Mouse (Mus musculus): ENCODE results near the gene Dap3. TPM values are rescaled to one million over a fixed set of nuclear protein-coding genes. Genes with fewer than 3 reads are reported as not detected.

Dap3 gene
- polyA plus RNA-seq, 2 experiments: 113 to 138 TPM

- ATAC-seq (ENCODE audit: low FRiP score, low read depth) (no peak), DNase-seq (ENCODE audit: low spot score) (no peak)
- TF ChIP-seq POLR2A (IDR thresholded peaks at IDR 0.05; ENCODE audit: borderline replicate concordance, extremely low read depth, insufficient read depth, insufficient read length): no peak
- Histone ChIP-seq H3K4me2 (replicated peaks; ENCODE audit: low read depth, low read length, severe bottlenecking) (no peak overlapping the region), H3K4me1 (ENCODE audit: control insufficient read depth, insufficient read depth, low read length) (no peaks in the 10 kb centered on the region), H3K36me3 (ENCODE audit: control insufficient read depth, insufficient read depth, low read length) (peaks cover 81% of the 10 kb centered on the region), H3K9ac (ENCODE audit: low read depth, low read length, severe bottlenecking) (no peak overlapping the region), H3K27ac (replicated peaks; ENCODE audit: low read depth, low read length) (no peak overlapping the region), H3K4me3 (replicated peaks; ENCODE audit: low read length) (no peak overlapping the region), H3K27me3 (ENCODE audit: control insufficient read depth, insufficient read depth, low read length) (no peaks in the 10 kb centered on the region), H3K9me3 (ENCODE audit: control insufficient read depth, low read length) (0 out of 2 replicates have a peak, but pooled peaks cover 5% of the 10 kb centered on the region)
- WGBS: 91% methylated on average over 8 of the region's 8 CpGs
These were observed 26.9 kb downstream of the Dap3 start for GRCm38 (mm10) chr3:88923989-88924591.

DNA sequence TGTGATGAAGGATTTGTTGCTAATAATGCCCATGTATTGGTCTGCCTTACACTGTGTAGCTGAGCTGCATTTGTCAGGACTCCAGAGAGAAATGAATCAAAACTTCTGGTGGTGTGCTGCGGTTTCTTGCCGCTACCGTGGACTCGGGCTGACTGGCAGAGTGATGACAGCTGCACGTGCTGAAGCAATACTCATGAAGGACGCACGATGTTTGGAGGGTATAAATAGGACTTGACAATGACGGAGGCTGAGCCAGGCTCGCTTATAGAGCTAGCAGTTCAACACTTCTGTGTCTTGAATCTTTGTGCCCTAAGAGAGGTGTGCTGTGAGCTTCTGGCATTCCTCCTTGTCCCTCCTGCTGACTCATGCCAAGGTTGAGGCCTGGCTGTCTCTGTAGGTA, 29.6 kb downstream of the Dap3 start:
- H3K36me3 ChIP-seq (ENCODE audit: control insufficient read depth, insufficient read depth, low read length): peaks cover 54% of the 10 kb centered on the region
- no peak for TF ChIP-seq POLR2A (IDR thresholded peaks at IDR 0.05; ENCODE audit: borderline replicate concordance, extremely low read depth, insufficient read depth, insufficient read length)
- no peak for DNase-seq (ENCODE audit: low spot score)
- no peak overlapping the region for H3K27ac ChIP-seq (replicated peaks; ENCODE audit: low read depth, low read length)
- no peak overlapping the region for H3K4me2 ChIP-seq (replicated peaks; ENCODE audit: low read depth, low read length, severe bottlenecking)
- no peaks in the 10 kb centered on the region for H3K27me3 ChIP-seq (ENCODE audit: control insufficient read depth, insufficient read depth, low read length)
- no peaks in the 10 kb centered on the region for H3K4me1 ChIP-seq (ENCODE audit: control insufficient read depth, insufficient read depth, low read length)
- ATAC-seq (ENCODE audit: low FRiP score, low read depth): no peak
- 96% methylated on average over 9 of the region's 9 CpGs for WGBS
- 0 out of 2 replicates have a peak, but pooled peaks cover 5% of the 10 kb centered on the region for H3K9me3 ChIP-seq (ENCODE audit: control insufficient read depth, low read length)
- H3K4me3 ChIP-seq (replicated peaks; ENCODE audit: low read length): no peak overlapping the region
- no peak overlapping the region for H3K9ac ChIP-seq (ENCODE audit: low read depth, low read length, severe bottlenecking)

DNA sequence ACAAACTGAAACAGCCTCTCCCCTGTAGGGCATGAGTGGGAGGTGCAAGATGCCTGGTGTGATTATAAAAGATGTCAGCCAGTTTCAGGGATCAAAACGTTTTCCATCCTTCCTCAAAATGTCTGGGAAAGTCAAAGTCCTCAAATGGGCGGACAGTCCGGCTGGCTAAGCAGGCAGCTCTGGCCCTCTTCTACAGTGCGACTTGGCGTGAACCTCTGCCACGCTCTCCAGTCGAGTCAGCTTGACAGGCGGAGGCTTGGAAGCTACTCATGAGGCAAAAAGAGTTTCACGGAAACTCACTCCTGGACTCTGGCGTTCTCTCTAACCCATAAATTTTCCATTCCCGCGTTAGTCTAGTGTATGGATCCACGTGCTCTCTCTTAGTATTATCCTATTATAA, 32.0 kb downstream of the Dap3 start:
- no peak overlapping the region for H3K4me2 ChIP-seq (replicated peaks; ENCODE audit: low read depth, low read length, severe bottlenecking)
- TF ChIP-seq POLR2A (IDR thresholded peaks at IDR 0.05; ENCODE audit: borderline replicate concordance, extremely low read depth, insufficient read depth, insufficient read length): no peak
- no peak overlapping the region for H3K27ac ChIP-seq (replicated peaks; ENCODE audit: low read depth, low read length)
- H3K4me1 ChIP-seq (ENCODE audit: control insufficient read depth, insufficient read depth, low read length): no peaks in the 10 kb centered on the region
- no peaks in the 10 kb centered on the region for H3K27me3 ChIP-seq (ENCODE audit: control insufficient read depth, insufficient read depth, low read length)
- H3K4me3 ChIP-seq (replicated peaks; ENCODE audit: low read length): no peak overlapping the region
- 0 out of 2 replicates have a peak, but pooled peaks cover 5% of the 10 kb centered on the region for H3K9me3 ChIP-seq (ENCODE audit: control insufficient read depth, low read length)
- no peak overlapping the region for H3K9ac ChIP-seq (ENCODE audit: low read depth, low read length, severe bottlenecking)
- ATAC-seq (ENCODE audit: low FRiP score, low read depth) (no peak), DNase-seq (ENCODE audit: low spot score) (no peak)
- 77% methylated on average over 13 of the region's 13 CpGs for WGBS
- peaks cover 30% of the 10 kb centered on the region for H3K36me3 ChIP-seq (ENCODE audit: control insufficient read depth, insufficient read depth, low read length)

- Histone ChIP-seq H3K4me3 (replicated peaks; ENCODE audit: low read length) (peak overlapping the region; percentile 76), H3K9ac (ENCODE audit: low read depth, low read length, severe bottlenecking) (peak overlapping the region; percentile 76), H3K4me2 (replicated peaks; ENCODE audit: low read depth, low read length, severe bottlenecking) (peak overlapping the region; percentile 84), H3K9me3 (ENCODE audit: control insufficient read depth, low read length) (no peaks in the 10 kb centered on the region), H3K27me3 (ENCODE audit: control insufficient read depth, insufficient read depth, low read length) (no peaks in the 10 kb centered on the region), H3K4me1 (ENCODE audit: control insufficient read depth, insufficient read depth, low read length) (no peaks in the 10 kb centered on the region), H3K27ac (replicated peaks; ENCODE audit: low read depth, low read length) (peak overlapping the region; percentile 59), H3K36me3 (ENCODE audit: control insufficient read depth, insufficient read depth, low read length) (peaks cover 32% of the 10 kb centered on the region)
- ATAC-seq (ENCODE audit: low FRiP score, low read depth): peak; percentile 3; the same call in 1 of the 2 replicates
- 27% methylated on average over 8 of the region's 8 CpGs for WGBS
- DNase-seq (ENCODE audit: low spot score): no peak
- no peak for TF ChIP-seq POLR2A (IDR thresholded peaks at IDR 0.05; ENCODE audit: borderline replicate concordance, extremely low read depth, insufficient read depth, insufficient read length)
These were observed 36.6 kb downstream of the Dap3 start for GRCm38 (mm10) chr3:88914384-88914810.

DNA sequence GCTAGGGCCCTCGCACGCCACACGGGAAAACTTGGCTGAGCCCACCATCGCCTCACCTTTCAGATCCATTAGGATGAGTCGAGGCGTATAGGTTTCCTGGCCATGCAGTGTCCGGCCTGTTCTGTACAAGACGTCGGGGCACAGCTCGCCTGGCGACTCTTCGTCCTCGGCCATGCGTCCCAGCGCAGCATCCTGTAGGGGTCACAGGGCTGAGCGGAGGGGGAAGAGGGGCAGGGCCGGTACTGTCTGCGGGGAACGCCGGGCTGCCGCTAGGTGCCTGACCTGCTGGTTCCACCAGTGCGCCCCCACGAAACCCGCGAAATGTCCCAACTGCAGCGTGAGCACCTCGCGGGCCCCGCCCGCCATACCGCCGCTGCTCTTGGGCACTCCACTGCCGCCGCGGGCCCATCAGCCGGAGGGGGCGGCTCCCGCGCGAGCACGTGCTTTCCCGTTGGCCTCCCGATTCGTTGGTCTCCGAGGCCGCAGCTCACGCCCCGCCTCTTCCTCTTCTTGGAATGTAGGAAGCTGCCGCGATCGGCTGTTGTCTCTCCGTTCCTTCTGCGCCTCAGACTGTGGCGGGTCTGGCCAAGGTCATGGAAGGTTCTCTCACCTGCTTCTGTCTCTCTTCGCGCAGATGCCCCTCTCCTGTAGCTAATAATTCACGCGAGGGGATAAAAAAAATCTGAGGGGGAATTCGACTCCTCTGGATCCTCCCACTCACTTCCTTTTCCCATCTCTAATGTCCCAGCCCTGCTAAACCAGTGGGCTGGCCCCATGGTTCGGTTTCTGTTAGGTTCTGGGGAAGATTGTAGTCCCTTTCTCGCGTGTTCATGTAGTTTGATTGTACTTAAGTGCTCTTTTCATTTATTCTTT, 37.2 kb downstream of the Dap3 start, which contains the start of gene Msto1:
Gene Msto1, minus strand, starts transcription at position 489 of the 873 bp plus-strand sequence.
- H3K4me2 ChIP-seq (replicated peaks; ENCODE audit: low read depth, low read length, severe bottlenecking): peak within 1 kb of the TSS; percentile 84
- H3K27me3 ChIP-seq (ENCODE audit: control insufficient read depth, insufficient read depth, low read length): no peaks in the 10 kb centered on the region
- H3K4me3 ChIP-seq (replicated peaks; ENCODE audit: low read length): peak within 1 kb of the TSS; percentile 76
- peak within 1 kb of the TSS; percentile 59 for H3K27ac ChIP-seq (replicated peaks; ENCODE audit: low read depth, low read length)
- ATAC-seq (ENCODE audit: low FRiP score, low read depth) (peak; percentile 96), DNase-seq (ENCODE audit: low spot score) (peak; percentile 92)
- 0 out of 2 replicates have a peak, but pooled peaks have one; percentile 65 for TF ChIP-seq POLR2A (IDR thresholded peaks at IDR 0.05; ENCODE audit: borderline replicate concordance, extremely low read depth, insufficient read depth, insufficient read length)
- H3K4me1 ChIP-seq (ENCODE audit: control insufficient read depth, insufficient read depth, low read length): no peaks in the 10 kb centered on the region
- H3K9me3 ChIP-seq (ENCODE audit: control insufficient read depth, low read length): no peaks in the 10 kb centered on the region
- WGBS: under 1% methylated on average over 52 of the region's 62 CpGs
- H3K9ac ChIP-seq (ENCODE audit: low read depth, low read length, severe bottlenecking): peak within 1 kb of the TSS; percentile 76
- peaks cover 38% of the 10 kb centered on the region for H3K36me3 ChIP-seq (ENCODE audit: control insufficient read depth, insufficient read depth, low read length)

All from limb, embryonic 14.5 days (tissue).